Mouse (Mus musculus): ENCODE data around the gene Sorl1.

- TF ChIP-seq CTCF (conservative IDR thresholded peaks at IDR 0.05; ENCODE audit: low read length) (no peak), POU5F1 (IDR thresholded peaks at IDR 0.05; ENCODE audit: borderline replicate concordance, low read length) (no peak), NANOG (IDR thresholded peaks at IDR 0.05; ENCODE audit: borderline replicate concordance, low read length) (no peak)
Measured at GRCm38 (mm10) chr9:42070856-42071255, 53.2 kb downstream of the Sorl1 start.
